Mouse (Mus musculus): Measurements from ENCODE around the gene Fam170b. TPM values are rescaled to one million over a fixed set of nuclear protein-coding genes. Genes with fewer than 3 reads are reported as not detected.

Fam170b gene
- total and polyA plus RNA-seq, 3 experiments: not detected

DNA sequence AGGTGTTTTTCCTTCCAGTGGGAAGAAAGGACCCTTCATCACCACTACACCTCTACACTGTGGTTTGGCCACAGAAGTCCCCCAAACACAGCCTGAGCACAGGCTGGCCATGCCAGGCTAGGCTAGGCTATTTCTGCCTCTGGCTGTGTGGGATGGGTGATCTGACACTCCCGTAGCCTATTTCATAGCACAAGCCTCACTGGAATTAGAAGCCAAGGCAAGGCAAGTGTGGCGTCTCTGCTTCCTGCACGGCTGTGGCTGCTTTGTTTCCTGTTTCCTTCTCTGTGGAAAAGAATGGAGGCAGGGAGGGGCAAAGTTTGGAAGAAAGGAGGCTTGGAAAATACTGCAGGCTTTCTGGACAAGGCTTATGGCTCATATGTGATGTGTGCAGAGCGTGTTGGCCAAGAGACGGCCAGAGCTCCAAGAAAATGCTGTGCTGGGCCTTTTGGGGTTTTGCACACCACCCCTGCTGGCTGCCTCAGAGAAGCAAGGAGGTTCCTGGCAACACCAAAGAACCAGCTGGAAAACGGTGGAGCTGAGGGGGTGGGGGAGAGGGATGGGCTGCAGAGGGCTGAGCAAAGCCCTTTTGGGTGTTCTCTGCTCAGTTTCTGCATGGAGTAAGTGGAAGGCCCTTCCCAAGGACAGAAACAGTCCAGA is 5.6 kb upstream of the Fam170b start:
- DNase-seq (ENCODE audit: low read depth, low spot score): no peak

GRCm38 (mm10) chr14:32835181-32835580 is 1.4 kb downstream of the Fam170b start:
- no peaks in the 10 kb centered on the region for H3K36me3 ChIP-seq (ENCODE audit: control insufficient read depth in 1 of 2, insufficient read depth in 2 of 2, low read length in 2 of 2)
- no peak overlapping the region for H3K9ac ChIP-seq (ENCODE audit: control insufficient read depth, low read depth, low read length, poor library complexity, severe bottlenecking)
- DNase-seq (ENCODE audit: low read depth, low spot score): no peak
- no peaks in the 10 kb centered on the region for H3K79me2 ChIP-seq (ENCODE audit: control insufficient read depth, insufficient read depth, low read length, poor library complexity)
- H3K27me3 ChIP-seq (ENCODE audit: control insufficient read depth in 1 of 2, insufficient read depth in 2 of 2, low read length in 2 of 2): no peaks in the 10 kb centered on the region
- no peaks in the 10 kb centered on the region for H3K9me3 ChIP-seq (replicated peaks; ENCODE audit: insufficient read depth, low read length)
- H3K27ac ChIP-seq (ENCODE audit: control insufficient read depth, low read depth, low read length): no peak overlapping the region
- H3K4me1 ChIP-seq (ENCODE audit: control insufficient read depth in 1 of 2, insufficient read depth in 2 of 2, low read length in 2 of 2): no peaks in the 10 kb centered on the region
- H3K4me3 ChIP-seq (ENCODE audit: control insufficient read depth in 1 of 2, insufficient read depth in 1 of 2, low read depth in 2 of 2, low read length in 2 of 2): no peak overlapping the region
- TF ChIP-seq NRF1 (IDR thresholded peaks at IDR 0.05; ENCODE audit: insufficient read depth, low read depth, low read length, poor library complexity, severe bottlenecking) (no peak), MXI1 (IDR thresholded peaks at IDR 0.05; ENCODE audit: low read depth, low read length) (no peak), EP300 (IDR thresholded peaks at IDR 0.05; ENCODE audit: low read depth in 1 of 2, low read length in 2 of 2) (no peak), MEF2A (IDR thresholded peaks at IDR 0.05; ENCODE audit: extremely low read depth, insufficient replicate concordance, low read depth, low read length, poor library complexity, severe bottlenecking) (no peak), RCOR1 (IDR thresholded peaks at IDR 0.05; ENCODE audit: low read depth, low read length) (no peak), ZMIZ1 (IDR thresholded peaks at IDR 0.05; ENCODE audit: low read depth, low read length) (no peak), CHD2 (IDR thresholded peaks at IDR 0.05; ENCODE audit: low read length) (no peak), ZNF384 (IDR thresholded peaks at IDR 0.05; ENCODE audit: low read depth, low read length) (no peak), USF1 (IDR thresholded peaks at IDR 0.05; ENCODE audit: low read depth, low read length) (no peak), TAL1 (IDR thresholded peaks at IDR 0.05; ENCODE audit: low read length) (no peak)

More for the DNA sequence above, 5.6 kb upstream of the Fam170b start:
- TF ChIP-seq ZMIZ1 (IDR thresholded peaks at IDR 0.05; ENCODE audit: low read depth, low read length) (no peak), KAT2A (conservative IDR thresholded peaks at IDR 0.05; ENCODE audit: low read depth, low read length) (no peak), MAFK (IDR thresholded peaks at IDR 0.05; ENCODE audit: borderline replicate concordance, low read depth, low read length) (no peak), GATA1 (IDR thresholded peaks at IDR 0.05; ENCODE audit: low read depth, low read length) (no peak), POLR2A (IDR thresholded peaks at IDR 0.05; ENCODE audit: control insufficient read depth in 1 of 2, insufficient read depth in 1 of 2, low read depth in 1 of 2, low read length in 2 of 2, poor library complexity in 1 of 2) (no peak), TAL1 (IDR thresholded peaks at IDR 0.05; ENCODE audit: low read length) (no peak), POLR2AphosphoS2 (IDR thresholded peaks at IDR 0.05; ENCODE audit: low read length) (no peak), MYC (IDR thresholded peaks at IDR 0.05; ENCODE audit: low read depth, low read length) (no peak), MEF2A (IDR thresholded peaks at IDR 0.05; ENCODE audit: extremely low read depth, insufficient replicate concordance, low read depth, low read length, poor library complexity, severe bottlenecking) (no peak), USF1 (IDR thresholded peaks at IDR 0.05; ENCODE audit: low read depth, low read length) (no peak), RCOR1 (IDR thresholded peaks at IDR 0.05; ENCODE audit: low read depth, low read length) (no peak), UBTF (IDR thresholded peaks at IDR 0.05; ENCODE audit: borderline replicate concordance, insufficient read depth, low read depth, low read length) (no peak), ZNF384 (IDR thresholded peaks at IDR 0.05; ENCODE audit: low read depth, low read length) (no peak), MAZ (IDR thresholded peaks at IDR 0.05; ENCODE audit: low read depth, low read length) (no peak), ETS1 (IDR thresholded peaks at IDR 0.05; ENCODE audit: low read depth, low read length) (no peak), MYB (IDR thresholded peaks at IDR 0.05; ENCODE audit: low read depth, low read length) (no peak), TCF12 (IDR thresholded peaks at IDR 0.05; ENCODE audit: low read depth, low read length) (no peak), NELFE (IDR thresholded peaks at IDR 0.05; ENCODE audit: low read depth, low read length) (no peak)
- no peak overlapping the region for H3K27ac ChIP-seq (ENCODE audit: control insufficient read depth, low read depth, low read length)
- no peaks in the 10 kb centered on the region for H3K79me2 ChIP-seq (ENCODE audit: control insufficient read depth, insufficient read depth, low read length, poor library complexity)
- H3K9ac ChIP-seq (ENCODE audit: control insufficient read depth, low read depth, low read length, poor library complexity, severe bottlenecking): no peak overlapping the region
- no peak overlapping the region for H3K4me3 ChIP-seq (ENCODE audit: control insufficient read depth in 1 of 2, insufficient read depth in 1 of 2, low read depth in 2 of 2, low read length in 2 of 2)
- no peaks in the 10 kb centered on the region for H3K4me1 ChIP-seq (ENCODE audit: control insufficient read depth in 1 of 2, insufficient read depth in 2 of 2, low read length in 2 of 2)
- no peaks in the 10 kb centered on the region for H3K9me3 ChIP-seq (replicated peaks; ENCODE audit: insufficient read depth, low read length)
- no peaks in the 10 kb centered on the region for H3K27me3 ChIP-seq (ENCODE audit: control insufficient read depth in 1 of 2, insufficient read depth in 2 of 2, low read length in 2 of 2)
- no peaks in the 10 kb centered on the region for H3K36me3 ChIP-seq (ENCODE audit: control insufficient read depth in 1 of 2, insufficient read depth in 2 of 2, low read length in 2 of 2)

All from MEL (cell line).